Mouse (Mus musculus) hindbrain, embryonic 11.5 days (tissue): ENCODE results near the gene Mum1l1. TPM values are rescaled to one million over a fixed set of nuclear protein-coding genes. Genes with fewer than 3 reads are reported as not detected.
"Not testable (repeated sequence)": the region's sequence is repeated elsewhere in the genome, so short reads cannot be mapped to it uniquely, and the experiment has no call there.

Source experiments
- ATAC-seq: fragments of 200-750 bp; cut with Nextera tagmentation; 2 replicates; pipeline ENCODE4 v1.8.0; 2017; ENCODE audit warnings: mild to moderate bottlenecking, moderate TSS enrichment, moderate library complexity; ENCODE audit not compliant: low FRiP score
- DNase-seq: peaks from one replicate; pipeline ENCODE4 v3.0.0-alpha.2; 2015; ENCODE audit warnings: low spot score
- H3K27ac ChIP-seq: fragments of 300-500 bp; sonication (generic); 2 replicates; pipeline ENCODE4 v1.5.1; 2014; ENCODE audit warnings: mild to moderate bottlenecking, low read depth, low read length
- H3K27me3 ChIP-seq: fragments of 300-500 bp; sonication (generic); 2 replicates; pipeline ENCODE4 v1.6.1; 2014; ENCODE audit warnings: mild to moderate bottlenecking, low read length, moderate library complexity, mixed read lengths; ENCODE audit not compliant: control insufficient read depth, insufficient read depth
- H3K36me3 ChIP-seq: fragments of 300-500 bp; sonication (generic); 2 replicates; pipeline ENCODE4 v1.6.1; 2014; ENCODE audit warnings: mild to moderate bottlenecking, low read length, moderate library complexity, mixed read lengths; ENCODE audit not compliant: control insufficient read depth, insufficient read depth
- H3K4me1 ChIP-seq: fragments of 300-500 bp; sonication (generic); replicated peaks from 2 replicates; pipeline ENCODE4 v1.6.1; 2014; ENCODE audit warnings: low read length, mixed read lengths; ENCODE audit not compliant: control insufficient read depth, insufficient read depth
- H3K4me2 ChIP-seq: fragments of 300-500 bp; sonication (generic); replicated peaks from 2 replicates; pipeline ENCODE4 v1.6.1; 2014; ENCODE audit warnings: mild to moderate bottlenecking, low read depth, low read length
- H3K4me3 ChIP-seq: fragments of 300-500 bp; sonication (generic); 2 replicates; pipeline ENCODE4 v1.5.1; 2014; ENCODE audit warnings: low read depth, low read length
- H3K9ac ChIP-seq: fragments of 300-500 bp; sonication (generic); 2 replicates; pipeline ENCODE4 v1.6.1; 2014; ENCODE audit warnings: low read depth, low read length
- H3K9me3 ChIP-seq: fragments of 300-500 bp; sonication (generic); 2 replicates; pipeline ENCODE4 v1.6.1; 2016; ENCODE audit warnings: low read length; ENCODE audit not compliant: control insufficient read depth
- WGBS: fragments of 180-500 bp; shearing (Covaris S2); extraction: QIAGEN DNeasy Blood & Tissue Kit; methylation state at CpG from one replicate; pipeline ENCODE4 v1.1.7; 2014; 5-methylcytosine and 5-hydroxymethylcytosine counted together
- polyA plus RNA-seq: library from polyadenylated mRNA; unstranded; fragments of >200 nt; fragmentation: Nextera tagmentation; extraction: Ambion mirVana; gene quantifications from 2 replicates; pipeline ENCODE4 v1.2.1, GENCODE M21; 2014

The Mum1l1 gene
- 17.1 and 18.3 TPM in 2 replicates for polyA plus RNA-seq

DNA sequence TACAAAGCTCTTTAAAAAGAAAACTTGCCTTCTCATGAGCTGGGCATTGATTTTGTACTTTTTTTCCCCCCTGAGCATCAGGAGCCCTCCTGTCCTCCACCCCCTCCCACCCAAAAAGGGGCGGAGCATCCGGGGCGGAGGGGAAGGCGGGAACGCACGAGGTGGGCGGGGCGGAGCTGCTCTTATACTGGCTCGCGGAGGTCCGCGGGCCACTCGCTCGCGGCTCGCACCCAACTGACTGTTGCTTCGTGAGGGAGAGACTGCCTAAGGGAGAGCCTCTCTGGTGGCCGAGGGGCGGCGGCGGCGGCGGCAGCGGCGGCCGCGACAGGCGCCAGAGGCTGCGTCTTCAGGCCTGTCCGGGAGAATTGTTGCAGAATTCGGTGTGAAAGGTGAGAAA, at the start of gene Mum1l1:
Mum1l1 (plus strand) TSS at position 214 of the 397 bp plus-strand sequence.
- Histone ChIP-seq H3K9me3 (no peaks in the 10 kb centered on the region), H3K27me3 (no peaks in the 10 kb centered on the region), H3K4me3 (peak within 1 kb of the TSS; percentile 29), H3K27ac (no peak within 1 kb of the TSS), H3K4me1 (no peaks in the 10 kb centered on the region), H3K4me2 (peak within 1 kb of the TSS; percentile 49), H3K9ac (no peak within 1 kb of the TSS), H3K36me3 (no peaks in the 10 kb centered on the region)
- DNase-seq (peak; percentile 73), ATAC-seq (peak; percentile 93)
- WGBS: 22% methylated on average over 17 of the region's 31 CpGs

DNA sequence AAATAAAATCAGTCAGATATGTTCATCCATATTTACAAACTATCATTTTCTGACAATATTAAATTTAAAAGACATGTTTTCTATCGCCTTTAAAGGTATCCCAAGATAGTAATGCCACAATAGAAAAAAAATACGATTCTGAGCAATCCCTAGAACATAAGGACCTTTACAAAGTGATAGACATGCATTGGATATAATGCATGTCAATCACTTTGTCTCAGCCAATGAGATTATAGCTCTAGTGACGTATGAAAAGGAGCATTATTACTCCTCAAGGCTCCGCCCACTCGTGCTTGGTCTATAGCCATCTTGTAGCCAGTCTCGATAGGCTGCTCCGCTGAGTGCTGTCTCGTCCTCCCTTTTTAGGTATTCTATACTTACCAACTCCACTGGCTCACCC, 30.9 kb upstream of the Mum1l1 start, which contains the start of gene 4933428M09Rik:
4933428M09Rik (plus strand) TSS at position 301 of the 400 bp plus-strand sequence.
- DNase-seq (no peak), ATAC-seq (no peak)
- Histone ChIP-seq H3K4me3 (no peak within 1 kb of the TSS), H3K27ac (no peak within 1 kb of the TSS), H3K36me3 (no peaks in the 10 kb centered on the region), H3K4me1 (no peaks in the 10 kb centered on the region), H3K27me3 (no peaks in the 10 kb centered on the region), H3K9me3 (no peaks in the 10 kb centered on the region), H3K9ac (no peak within 1 kb of the TSS), H3K4me2 (no peak within 1 kb of the TSS)
- 85% methylated on average over 8 of the region's 8 CpGs for WGBS

DNA sequence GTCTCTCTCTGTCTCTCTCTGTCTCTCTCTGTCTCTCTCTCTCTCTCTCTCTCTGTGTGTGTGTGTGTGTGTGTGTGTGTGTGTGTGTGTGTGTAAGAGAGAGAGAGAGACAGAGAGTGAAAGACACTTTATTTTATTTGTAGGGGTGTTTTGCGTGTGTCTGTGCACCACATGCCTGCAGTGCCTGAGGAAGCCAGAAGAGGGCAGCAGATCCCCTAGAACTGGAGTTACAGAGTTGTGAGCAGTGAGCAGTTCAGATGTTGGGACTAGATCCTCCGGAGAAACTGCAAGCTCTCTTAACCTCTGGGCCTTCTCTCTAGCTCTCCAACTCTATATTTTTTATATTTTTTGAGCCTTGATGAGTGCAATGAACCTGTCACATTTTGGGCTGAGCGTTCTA, 18.3 kb upstream of the Mum1l1 start:
- not testable (repeated sequence) for H3K4me1 ChIP-seq, H3K27me3 ChIP-seq, H3K4me2 ChIP-seq, ATAC-seq, H3K36me3 ChIP-seq, H3K9me3 ChIP-seq, H3K27ac ChIP-seq, H3K4me3 ChIP-seq, H3K9ac ChIP-seq
- WGBS: 94% methylated on average over 3 of the region's 3 CpGs
- DNase-seq: peak; percentile 11

DNA sequence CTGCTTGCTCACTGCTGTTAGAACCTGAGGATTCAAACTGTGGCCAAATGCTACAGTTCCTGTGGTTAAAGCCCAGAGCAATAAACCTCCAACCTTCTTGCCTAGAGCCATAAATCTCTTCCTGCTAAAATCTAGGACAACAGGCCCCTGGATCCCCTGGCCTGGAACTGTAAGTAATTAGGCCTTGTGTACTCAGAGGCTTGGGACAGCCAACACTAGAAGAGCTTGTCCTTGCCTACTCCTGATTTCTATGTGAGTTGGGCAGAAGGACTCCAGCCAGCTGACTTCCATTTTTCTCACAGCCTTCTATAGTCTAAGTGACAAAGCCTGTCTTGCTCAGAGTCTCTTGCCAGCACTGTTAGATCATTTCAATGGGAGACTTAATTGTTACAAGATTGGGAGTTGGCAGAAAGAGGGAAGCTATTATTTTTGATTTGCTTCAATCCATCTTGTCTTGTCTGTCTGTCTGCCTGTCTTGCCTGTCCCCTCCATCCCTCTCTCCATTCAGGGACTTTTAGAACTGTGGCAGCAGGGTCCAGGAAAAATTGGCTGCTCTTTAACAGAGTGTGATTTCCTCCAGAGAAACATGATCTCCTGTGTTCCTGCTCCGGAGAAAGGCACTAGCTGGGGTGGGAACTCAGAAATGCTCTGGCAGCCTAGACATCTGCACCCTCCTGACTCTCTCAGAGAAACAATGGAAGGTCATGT, 15.1 kb upstream of the Mum1l1 start:
- H3K27ac ChIP-seq: no peak overlapping the region
- H3K9me3 ChIP-seq: no peaks in the 10 kb centered on the region
- H3K27me3 ChIP-seq: no peaks in the 10 kb centered on the region
- DNase-seq (no peak), ATAC-seq (no peak)
- H3K4me2 ChIP-seq: no peak overlapping the region
- 38% methylated on average over 1 of the region's 1 CpGs for WGBS
- H3K4me1 ChIP-seq: no peaks in the 10 kb centered on the region
- no peak overlapping the region for H3K9ac ChIP-seq
- no peaks in the 10 kb centered on the region for H3K36me3 ChIP-seq
- no peak overlapping the region for H3K4me3 ChIP-seq

DNA sequence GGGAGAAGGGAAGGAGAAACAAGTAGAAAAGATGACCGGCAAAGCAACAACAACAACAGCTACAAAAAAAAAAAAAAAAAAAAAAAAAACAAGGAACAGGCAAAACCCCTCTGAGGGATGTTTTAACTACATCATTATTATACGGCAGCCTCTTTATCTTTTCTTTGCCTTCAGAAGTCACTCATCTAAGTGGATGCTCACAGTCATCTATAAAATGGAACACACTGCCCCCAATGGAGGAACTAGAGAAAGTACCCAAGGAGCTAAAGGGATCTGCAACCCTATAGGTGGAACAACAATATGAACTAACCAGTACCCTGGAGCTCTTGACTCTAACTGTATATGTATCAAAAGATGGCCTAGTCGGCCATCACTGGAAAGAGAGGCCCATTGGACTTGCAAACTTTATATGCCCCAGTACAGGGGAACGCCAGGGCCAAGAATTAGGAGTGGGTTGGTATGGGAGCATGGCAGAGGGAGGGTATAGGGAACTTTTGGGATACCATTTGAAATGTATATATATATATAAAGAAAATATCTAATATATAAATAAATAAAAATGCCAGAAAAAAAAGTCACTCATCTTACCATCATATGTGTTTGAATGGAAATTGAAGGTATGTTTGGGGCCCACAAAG, 532 bp upstream of the Mum1l1 start:
- not testable (repeated sequence) for DNase-seq, H3K4me2 ChIP-seq, H3K4me3 ChIP-seq, H3K9ac ChIP-seq, H3K9me3 ChIP-seq, H3K27me3 ChIP-seq, H3K27ac ChIP-seq, H3K4me1 ChIP-seq, H3K36me3 ChIP-seq
- WGBS: 87% methylated on average over 4 of the region's 4 CpGs
- ATAC-seq: peak; percentile 66

DNA sequence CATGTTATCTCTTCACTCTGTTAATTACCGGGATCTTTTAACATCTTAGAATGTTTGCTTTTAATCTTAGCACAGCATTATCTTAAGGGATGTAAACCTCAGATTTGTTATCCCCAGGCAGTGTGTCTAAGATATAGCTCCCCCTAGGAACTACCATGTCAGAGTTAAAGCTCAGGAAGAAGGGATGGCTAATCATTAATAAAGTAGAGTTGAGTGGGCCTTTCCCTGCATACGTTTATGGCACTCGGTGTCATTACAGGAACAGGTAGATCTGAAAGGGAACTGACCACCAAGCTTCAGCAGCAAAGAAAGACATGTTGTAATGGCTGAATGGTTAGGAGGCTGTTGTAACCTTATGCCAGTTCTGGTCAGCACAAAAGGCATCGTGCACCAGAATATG, 4.9 kb downstream of the Mum1l1 start:
- ATAC-seq (no peak), DNase-seq (no peak)
- Histone ChIP-seq H3K4me2 (no peak overlapping the region), H3K9ac (no peak overlapping the region), H3K27me3 (no peaks in the 10 kb centered on the region), H3K4me3 (no peak overlapping the region), H3K4me1 (no peaks in the 10 kb centered on the region), H3K36me3 (no peaks in the 10 kb centered on the region), H3K27ac (no peak overlapping the region), H3K9me3 (no peaks in the 10 kb centered on the region)
- 67% methylated on average over 4 of the region's 4 CpGs for WGBS

DNA sequence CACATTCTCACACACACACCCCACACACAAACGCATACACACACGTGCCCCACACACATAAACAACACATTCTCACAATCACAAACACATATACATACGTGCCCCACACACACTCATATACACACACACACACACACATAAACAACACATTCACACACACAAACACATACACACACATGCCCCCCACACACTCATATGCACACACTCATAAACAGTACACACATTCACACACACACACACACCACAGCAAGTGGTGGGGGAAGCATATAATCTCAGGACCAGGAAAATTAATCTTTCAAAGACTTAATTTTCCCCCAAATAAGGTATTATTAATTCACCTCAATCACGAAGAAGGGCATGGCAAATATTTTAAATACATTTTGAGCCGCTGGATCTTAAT, 6.6 kb downstream of the Mum1l1 start:
- H3K27ac ChIP-seq: no peak overlapping the region
- peak; percentile 37; the same call in 1 of the 2 replicates for ATAC-seq
- 74% methylated on average over 5 of the region's 5 CpGs for WGBS
- no peak overlapping the region for H3K9ac ChIP-seq
- H3K9me3 ChIP-seq: no peaks in the 10 kb centered on the region
- no peak overlapping the region for H3K4me2 ChIP-seq
- no peak overlapping the region for H3K4me3 ChIP-seq
- H3K36me3 ChIP-seq: no peaks in the 10 kb centered on the region
- no peaks in the 10 kb centered on the region for H3K27me3 ChIP-seq
- DNase-seq: no peak
- H3K4me1 ChIP-seq: no peaks in the 10 kb centered on the region

DNA sequence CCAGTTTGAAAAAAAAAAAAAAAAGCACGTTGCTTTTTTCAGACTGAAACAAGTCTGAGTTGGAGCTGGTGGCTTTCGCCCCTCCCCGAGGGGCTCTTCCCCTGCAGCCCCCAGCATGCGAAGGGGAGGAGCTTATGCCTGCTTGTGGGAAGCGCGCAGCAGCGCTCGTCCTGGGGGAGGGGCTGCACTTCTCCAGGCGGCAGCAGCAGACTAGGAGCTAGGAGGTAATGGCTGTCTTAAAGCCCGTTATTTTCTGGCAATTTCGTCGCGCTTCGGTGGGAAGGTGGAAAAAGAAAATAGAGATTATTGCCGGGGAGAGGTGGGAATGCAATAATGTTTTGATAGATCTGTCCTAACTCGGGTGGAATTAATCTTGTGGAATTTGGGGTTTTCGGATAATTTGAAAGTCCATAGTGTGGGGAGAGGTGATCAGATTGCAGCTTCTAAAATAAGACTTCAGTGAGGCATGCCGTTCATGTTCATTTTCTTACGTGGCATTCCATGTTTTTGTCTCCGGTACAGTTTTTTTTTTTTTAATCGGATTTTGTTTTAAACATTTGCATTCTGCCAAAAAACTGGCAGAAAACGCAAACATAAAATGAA, 7.2 kb downstream of the Mum1l1 start:
- no peaks in the 10 kb centered on the region for H3K9me3 ChIP-seq
- H3K36me3 ChIP-seq: no peaks in the 10 kb centered on the region
- no peaks in the 10 kb centered on the region for H3K27me3 ChIP-seq
- peak overlapping the region; percentile 34 for H3K4me3 ChIP-seq
- H3K27ac ChIP-seq: no peak overlapping the region
- DNase-seq (peak; percentile 76), ATAC-seq (peak; percentile 94)
- no peaks in the 10 kb centered on the region for H3K4me1 ChIP-seq
- no peak overlapping the region for H3K9ac ChIP-seq
- 19% methylated on average over 22 of the region's 22 CpGs for WGBS
- peak overlapping the region; percentile 19 for H3K4me2 ChIP-seq
